Mouse (Mus musculus) hindbrain, embryonic 16.5 days (tissue): Measurements from ENCODE around the gene Zfp985. TPM values are rescaled to one million over a fixed set of nuclear protein-coding genes. Genes with fewer than 3 reads are reported as not detected.
"Not testable (repeated sequence)": the region's sequence is repeated elsewhere in the genome, so short reads cannot be mapped to it uniquely, and the experiment has no call there.

ENCODE experiments used
- ATAC-seq: fragments of 200-750 bp; cut with Nextera tagmentation; 2 replicates; pipeline ENCODE4 v1.8.0; 2017; ENCODE audit warnings: moderate TSS enrichment, moderate library complexity
- H3K27ac ChIP-seq: fragments of 300-500 bp; sonication (generic); 2 replicates; pipeline ENCODE4 v1.5.1; 2014; ENCODE audit warnings: low read depth, mild to moderate bottlenecking, control low read depth, low read length, moderate library complexity
- H3K27me3 ChIP-seq: fragments of 300-500 bp; sonication (generic); replicated peaks from 2 replicates; pipeline ENCODE4 v1.6.1; 2014; ENCODE audit warnings: low read length; ENCODE audit not compliant: control insufficient read depth, insufficient read depth
- H3K36me3 ChIP-seq: fragments of 300-500 bp; sonication (generic); 2 replicates; pipeline ENCODE4 v1.6.1; 2014; ENCODE audit warnings: mild to moderate bottlenecking, low read length, moderate library complexity, mixed read lengths; ENCODE audit not compliant: control insufficient read depth, insufficient read depth
- H3K4me1 ChIP-seq: fragments of 300-500 bp; sonication (generic); 2 replicates; pipeline ENCODE4 v1.6.1; 2014; ENCODE audit warnings: low read depth, low read length; ENCODE audit not compliant: control insufficient read depth, insufficient read depth
- H3K4me2 ChIP-seq: fragments of 300-500 bp; sonication (generic); 2 replicates; pipeline ENCODE4 v1.6.1; 2014; ENCODE audit warnings: mild to moderate bottlenecking, low read length, control low read depth, moderate library complexity
- H3K4me3 ChIP-seq: fragments of 300-500 bp; sonication (generic); 2 replicates; pipeline ENCODE4 v1.5.1; 2014; ENCODE audit warnings: mild to moderate bottlenecking, low read length, control low read depth, moderate library complexity
- H3K9ac ChIP-seq: fragments of 300-500 bp; sonication (generic); 2 replicates; pipeline ENCODE4 v1.6.1; 2014; ENCODE audit warnings: low read depth, mild to moderate bottlenecking, control low read depth, low read length, moderate library complexity
- H3K9me3 ChIP-seq: fragments of 300-500 bp; sonication (generic); 2 replicates; pipeline ENCODE4 v1.6.1; 2014; ENCODE audit warnings: mild to moderate bottlenecking, low read length, moderate library complexity; ENCODE audit not compliant: control insufficient read depth
- WGBS: fragments of 180-500 bp; shearing (Covaris S2); extraction: QIAGEN DNeasy Blood & Tissue Kit; methylation state at CpG from one replicate; pipeline ENCODE4 v1.1.7; 2014; 5-methylcytosine and 5-hydroxymethylcytosine counted together
- polyA plus RNA-seq: library from polyadenylated mRNA; unstranded; fragments of >200 nt; fragmentation: Nextera tagmentation; extraction: Ambion mirVana; gene quantifications from 2 replicates; pipeline ENCODE4 v1.2.1, GENCODE M21; 2015

Gene Zfp985
- 0.12 and 0.21 TPM in 2 replicates for polyA plus RNA-seq

GRCm38 (mm10) chr4:147553071-147553470 lies at the start of gene Zfp985:
Gene Zfp985 (plus strand): TSS chr4:147553277.
- not testable (repeated sequence) for ATAC-seq, H3K9ac ChIP-seq, H3K4me2 ChIP-seq, H3K36me3 ChIP-seq, H3K27ac ChIP-seq, H3K4me1 ChIP-seq, H3K4me3 ChIP-seq, H3K27me3 ChIP-seq, H3K9me3 ChIP-seq
- WGBS, result 77% methylated on average over 5 of the region's 5 CpGs

- no peaks in the 10 kb centered on the region for H3K27me3 ChIP-seq
Measured at GRCm38 (mm10) chr4:147509174-147509573, 43.9 kb upstream of the Zfp985 start.

GRCm38 (mm10) chr4:147518981-147519380 lies 34.1 kb upstream of the Zfp985 start:
- Histone ChIP-seq H3K4me3 (no peak overlapping the region), H3K4me1 (no peaks in the 10 kb centered on the region), H3K4me2 (no peak overlapping the region), H3K36me3 (no peaks in the 10 kb centered on the region), H3K27me3 (no peaks in the 10 kb centered on the region), H3K27ac (no peak overlapping the region), H3K9ac (no peak overlapping the region), H3K9me3 (peaks cover 57% of the 10 kb centered on the region)
- WGBS, result 73% methylated on average over 2 of the region's 2 CpGs
- no peak for ATAC-seq

More at GRCm38 (mm10) chr4:147509174-147509573, 43.9 kb upstream of the Zfp985 start:
- H3K36me3 ChIP-seq, result no peaks in the 10 kb centered on the region
- no peak overlapping the region for H3K27ac ChIP-seq
- no peak overlapping the region for H3K4me2 ChIP-seq
- H3K4me1 ChIP-seq, result no peaks in the 10 kb centered on the region
- WGBS, result 87% methylated on average over 2 of the region's 2 CpGs
- no peak overlapping the region for H3K9ac ChIP-seq
- peaks cover 26% of the 10 kb centered on the region for H3K9me3 ChIP-seq
- ATAC-seq, result no peak
- H3K4me3 ChIP-seq, result no peak overlapping the region

- no peak overlapping the region for H3K4me2 ChIP-seq
- H3K27me3 ChIP-seq, result no peaks in the 10 kb centered on the region
- H3K4me1 ChIP-seq, result no peaks in the 10 kb centered on the region
- H3K36me3 ChIP-seq, result no peaks in the 10 kb centered on the region
- no peak overlapping the region for H3K27ac ChIP-seq
- ATAC-seq, result no peak
- H3K4me3 ChIP-seq, result no peak overlapping the region
- H3K9ac ChIP-seq, result no peak overlapping the region
- peaks cover 61% of the 10 kb centered on the region for H3K9me3 ChIP-seq
Measured at GRCm38 (mm10) chr4:147520100-147520499, 33.0 kb upstream of the Zfp985 start.

- Histone ChIP-seq H3K36me3 (0 out of 2 replicates have a peak, but pooled peaks cover 3% of the 10 kb centered on the region), H3K9ac (no peak overlapping the region), H3K9me3 (peaks cover 63% of the 10 kb centered on the region), H3K27ac (no peak overlapping the region), H3K4me3 (no peak overlapping the region), H3K4me2 (no peak overlapping the region), H3K4me1 (no peaks in the 10 kb centered on the region), H3K27me3 (no peaks in the 10 kb centered on the region)
- no peak for ATAC-seq
- 90% methylated on average over 1 of the region's 1 CpGs for WGBS
Measured at GRCm38 (mm10) chr4:147525125-147525524, 28.0 kb upstream of the Zfp985 start.

GRCm38 (mm10) chr4:147530366-147530765 lies 22.7 kb upstream of the Zfp985 start:
- no peak overlapping the region for H3K4me2 ChIP-seq
- H3K9me3 ChIP-seq, result peaks cover 34% of the 10 kb centered on the region

GRCm38 (mm10) chr4:147535916-147536315 lies 17.2 kb upstream of the Zfp985 start:
- H3K27me3 ChIP-seq, ATAC-seq, H3K4me2 ChIP-seq, H3K9ac ChIP-seq, H3K4me1 ChIP-seq, H3K27ac ChIP-seq, H3K36me3 ChIP-seq, H3K4me3 ChIP-seq: not testable (repeated sequence)
- peaks cover 29% of the 10 kb centered on the region for H3K9me3 ChIP-seq

More at GRCm38 (mm10) chr4:147530366-147530765, 22.7 kb upstream of the Zfp985 start:
- no peaks in the 10 kb centered on the region for H3K27me3 ChIP-seq
- no peak overlapping the region for H3K27ac ChIP-seq
- H3K9ac ChIP-seq, result no peak overlapping the region
- H3K4me3 ChIP-seq, result no peak overlapping the region
- 0 out of 2 replicates have a peak, but pooled peaks cover 3% of the 10 kb centered on the region for H3K36me3 ChIP-seq
- WGBS, result 88% methylated on average over 1 of the region's 1 CpGs
- ATAC-seq, result no peak
- H3K4me1 ChIP-seq, result no peaks in the 10 kb centered on the region

- ATAC-seq, result no peak
- Histone ChIP-seq H3K4me1 (no peaks in the 10 kb centered on the region), H3K4me3 (no peak overlapping the region), H3K9me3 (peaks cover 32% of the 10 kb centered on the region), H3K27me3 (no peaks in the 10 kb centered on the region), H3K4me2 (no peak overlapping the region), H3K36me3 (no peaks in the 10 kb centered on the region), H3K27ac (no peak overlapping the region), H3K9ac (no peak overlapping the region)
- WGBS, result 93% methylated on average over 2 of the region's 2 CpGs
Measured at GRCm38 (mm10) chr4:147537702-147538101, 15.4 kb upstream of the Zfp985 start.

- 89% methylated on average over 3 of the region's 3 CpGs for WGBS
- not testable (repeated sequence) for H3K4me1 ChIP-seq, H3K27me3 ChIP-seq, H3K36me3 ChIP-seq, H3K27ac ChIP-seq, ATAC-seq, H3K4me2 ChIP-seq, H3K9ac ChIP-seq, H3K4me3 ChIP-seq
- H3K9me3 ChIP-seq, result peaks cover 32% of the 10 kb centered on the region
Measured at GRCm38 (mm10) chr4:147539918-147540317, 13.2 kb upstream of the Zfp985 start, which contains the start of gene Gm16503. Gene Gm16503 (plus strand): TSS chr4:147540218.

- H3K27me3 ChIP-seq, result no peaks in the 10 kb centered on the region
- no peak overlapping the region for H3K9ac ChIP-seq
- H3K36me3 ChIP-seq, result no peaks in the 10 kb centered on the region
- no peak overlapping the region for H3K4me2 ChIP-seq
- H3K27ac ChIP-seq, result no peak overlapping the region
- no peak for ATAC-seq
- no peak overlapping the region for H3K4me3 ChIP-seq
- no peaks in the 10 kb centered on the region for H3K4me1 ChIP-seq
- H3K9me3 ChIP-seq, result peaks cover 27% of the 10 kb centered on the region
Measured at GRCm38 (mm10) chr4:147541105-147541504, 12.0 kb upstream of the Zfp985 start.
